Mouse (Mus musculus): ENCODE measurements at regions not wholly inside any gene's neighbourhood (a gene's known extent, or its start where the extent isn't known, plus 50 kb on each side); places are given as distances from the start of the nearest gene placed in this dataset.

GRCm38 (mm10) chr13:53055697-53056096 lies 74.8 kb upstream of the Nfil3 start:
- TF ChIP-seq POLR2A (IDR thresholded peaks at IDR 0.05; ENCODE audit: low read depth, low read length): no peak
- TF ChIP-seq CTCF (IDR thresholded peaks at IDR 0.05; ENCODE audit: borderline replicate concordance, insufficient read depth, low read length): no peak
- no peak overlapping the region for H3K4me3 ChIP-seq (ENCODE audit: insufficient read depth, low read length)
- no peak overlapping the region for H3K27ac ChIP-seq (ENCODE audit: insufficient read depth, low read length)
- H3K4me1 ChIP-seq (ENCODE audit: control insufficient read depth, insufficient read depth, low read length): no peaks in the 10 kb centered on the region

DNA sequence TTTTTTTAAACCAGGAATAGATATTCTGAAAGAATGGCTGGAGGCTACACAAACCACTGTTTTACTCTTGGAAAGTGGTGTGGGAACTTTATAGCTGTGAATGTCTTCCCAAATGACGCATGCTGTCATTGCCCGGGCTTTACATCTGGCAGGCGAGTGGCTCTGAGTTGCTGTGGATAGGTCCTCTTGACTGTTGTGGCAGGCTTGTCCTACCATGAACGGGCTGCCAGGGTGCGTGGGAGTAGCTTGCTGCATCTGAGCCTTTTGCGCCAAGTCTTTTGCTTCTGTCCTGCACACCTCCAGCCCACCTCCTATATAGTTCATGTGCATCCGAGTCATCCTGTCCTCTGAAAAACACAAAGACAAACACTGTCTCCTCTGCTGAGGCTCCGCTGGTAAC lies 72.3 kb upstream of the Nfil3 start:
- H3K27ac ChIP-seq (ENCODE audit: insufficient read depth, low read length): no peak overlapping the region
- TF ChIP-seq POLR2A (IDR thresholded peaks at IDR 0.05; ENCODE audit: low read depth, low read length) (no peak), CTCF (IDR thresholded peaks at IDR 0.05; ENCODE audit: borderline replicate concordance, insufficient read depth, low read length) (no peak)
- no peak overlapping the region for H3K4me3 ChIP-seq (ENCODE audit: insufficient read depth, low read length)
- no peaks in the 10 kb centered on the region for H3K4me1 ChIP-seq (ENCODE audit: control insufficient read depth, insufficient read depth, low read length)

GRCm38 (mm10) chr13:53052806-53053205 lies 71.9 kb upstream of the Nfil3 start:
- no peaks in the 10 kb centered on the region for H3K4me1 ChIP-seq (ENCODE audit: control insufficient read depth, insufficient read depth, low read length)
- no peak for TF ChIP-seq POLR2A (IDR thresholded peaks at IDR 0.05; ENCODE audit: low read depth, low read length)
- no peak for TF ChIP-seq CTCF (IDR thresholded peaks at IDR 0.05; ENCODE audit: borderline replicate concordance, insufficient read depth, low read length)
- H3K4me3 ChIP-seq (ENCODE audit: insufficient read depth, low read length): no peak overlapping the region
- no peak overlapping the region for H3K27ac ChIP-seq (ENCODE audit: insufficient read depth, low read length)

DNA sequence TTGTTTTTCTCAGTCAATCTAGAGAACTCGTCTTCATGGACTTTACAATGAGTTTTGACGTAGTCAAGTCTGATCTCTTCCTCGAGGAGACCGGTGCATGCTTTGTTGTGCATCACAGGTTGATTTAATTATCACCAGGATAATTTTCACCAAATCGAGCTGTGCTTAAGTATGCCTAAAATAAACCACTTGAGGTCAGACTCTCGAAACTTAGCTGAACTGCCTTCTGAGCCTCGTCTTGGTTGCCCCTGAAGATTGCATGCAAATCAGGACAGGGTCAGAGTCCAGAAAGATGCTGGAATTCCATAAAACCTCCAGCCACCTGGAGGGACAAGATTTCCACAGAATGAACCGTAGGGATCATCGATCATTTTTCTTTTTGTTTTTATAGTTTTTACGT lies 71.3 kb upstream of the Nfil3 start:
- Histone ChIP-seq H3K4me1 (ENCODE audit: control insufficient read depth, insufficient read depth, low read length) (no peaks in the 10 kb centered on the region), H3K4me3 (ENCODE audit: insufficient read depth, low read length) (no peak overlapping the region), H3K27ac (ENCODE audit: insufficient read depth, low read length) (no peak overlapping the region)
- TF ChIP-seq CTCF (IDR thresholded peaks at IDR 0.05; ENCODE audit: borderline replicate concordance, insufficient read depth, low read length) (no peak), POLR2A (IDR thresholded peaks at IDR 0.05; ENCODE audit: low read depth, low read length) (no peak)

DNA sequence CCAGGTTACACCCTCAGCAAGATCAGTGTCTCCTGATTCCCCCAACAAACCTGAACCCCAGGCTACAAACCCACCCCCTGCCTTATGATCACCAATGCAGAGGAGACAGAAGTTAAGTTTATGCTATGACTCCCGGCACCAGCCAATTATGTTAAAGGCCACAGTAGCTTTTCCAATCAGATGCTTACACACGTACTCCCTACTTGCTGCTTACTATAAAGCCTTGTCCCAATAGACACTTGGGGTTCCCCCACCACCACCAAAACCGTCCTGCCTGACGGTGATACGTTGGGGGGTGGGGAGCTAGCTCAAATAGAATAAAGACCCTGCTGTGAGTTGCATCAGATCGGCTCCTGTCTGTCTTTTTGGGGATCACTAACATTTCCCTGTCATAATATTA lies 70.5 kb upstream of the Nfil3 start:
- TF ChIP-seq CTCF (IDR thresholded peaks at IDR 0.05; ENCODE audit: borderline replicate concordance, insufficient read depth, low read length) (no peak), POLR2A (IDR thresholded peaks at IDR 0.05; ENCODE audit: low read depth, low read length) (no peak)

GRCm38 (mm10) chr13:53049176-53049575 lies 68.3 kb upstream of the Nfil3 start:
- no peaks in the 10 kb centered on the region for H3K4me1 ChIP-seq (ENCODE audit: control insufficient read depth, insufficient read depth, low read length)
- no peak for TF ChIP-seq POLR2A (IDR thresholded peaks at IDR 0.05; ENCODE audit: low read depth, low read length)
- no peak for TF ChIP-seq CTCF (IDR thresholded peaks at IDR 0.05; ENCODE audit: borderline replicate concordance, insufficient read depth, low read length)
- H3K27ac ChIP-seq (ENCODE audit: insufficient read depth, low read length): no peak overlapping the region
- H3K4me3 ChIP-seq (ENCODE audit: insufficient read depth, low read length): no peak overlapping the region

More for the DNA sequence above, 70.5 kb upstream of the Nfil3 start:
- Histone ChIP-seq H3K4me1 (ENCODE audit: control insufficient read depth, insufficient read depth, low read length) (no peaks in the 10 kb centered on the region), H3K27ac (ENCODE audit: insufficient read depth, low read length) (no peak overlapping the region), H3K4me3 (ENCODE audit: insufficient read depth, low read length) (no peak overlapping the region)

- Histone ChIP-seq H3K4me3 (ENCODE audit: insufficient read depth, low read length) (no peak overlapping the region), H3K4me1 (ENCODE audit: control insufficient read depth, insufficient read depth, low read length) (peaks cover 14% of the 10 kb centered on the region), H3K27ac (ENCODE audit: insufficient read depth, low read length) (peak overlapping the region; percentile 86)
- TF ChIP-seq CTCF (IDR thresholded peaks at IDR 0.05; ENCODE audit: borderline replicate concordance, insufficient read depth, low read length) (no peak), POLR2A (IDR thresholded peaks at IDR 0.05; ENCODE audit: low read depth, low read length) (no peak)
Observed at GRCm38 (mm10) chr13:53033189-53033943, 52.5 kb upstream of the Nfil3 start.

All from embryonic fibroblast, embryonic 13.5 days (primary cell).